Mouse (Mus musculus): ENCODE results near the gene Tia1.

Tia1 gene

DNA sequence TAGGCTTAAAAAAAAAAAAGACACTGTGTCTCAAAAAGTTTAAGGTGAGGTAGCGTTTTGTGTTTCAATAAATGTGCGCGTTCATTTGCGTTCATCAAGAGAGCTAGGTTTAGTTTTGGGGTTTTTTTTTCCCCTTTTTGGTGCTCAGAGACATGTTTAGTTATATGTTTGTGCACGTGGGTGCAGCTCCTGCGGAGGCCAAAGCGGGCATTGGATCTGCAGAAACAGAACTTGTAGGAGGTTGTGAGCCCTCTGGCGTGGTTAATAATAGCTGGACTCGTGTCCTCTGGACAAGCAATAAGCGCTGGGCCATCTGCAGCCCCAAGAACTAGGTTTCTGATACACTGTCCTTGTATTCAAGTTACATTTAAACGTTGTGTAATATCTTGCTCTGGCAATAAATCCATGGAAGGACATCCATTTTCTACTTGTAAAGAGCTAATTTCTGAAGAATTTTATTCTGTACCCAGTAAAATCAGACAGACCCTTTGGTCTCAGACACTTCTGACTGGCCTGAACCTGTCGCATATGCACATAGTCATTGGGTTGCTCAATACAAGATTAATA, 32.0 kb upstream of the Tia1 start:
- TF ChIP-seq GATA4 (IDR thresholded peaks at IDR 0.05; ENCODE audit: insufficient replicate concordance, low read length), result no peak

DNA sequence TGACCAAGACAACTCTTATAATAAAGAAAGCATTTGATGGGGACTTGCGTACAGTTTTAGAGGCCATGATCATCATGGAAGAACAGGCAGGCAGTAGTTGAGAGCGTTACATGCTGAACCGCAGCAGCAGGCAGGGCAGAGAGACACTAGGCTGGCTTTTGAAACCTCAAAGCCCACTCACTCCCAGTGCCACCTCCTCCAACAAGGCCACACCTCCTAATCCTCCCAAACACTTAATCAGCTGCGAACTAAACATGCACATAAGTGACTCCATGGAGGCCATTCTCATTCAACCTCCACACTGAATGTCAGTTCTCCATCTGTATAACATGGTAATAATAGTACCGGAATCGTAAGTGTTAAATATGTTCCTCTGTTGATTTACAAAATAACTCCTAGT, 30.5 kb upstream of the Tia1 start:
- TF ChIP-seq GATA4 (IDR thresholded peaks at IDR 0.05; ENCODE audit: insufficient replicate concordance, low read length), result no peak

DNA sequence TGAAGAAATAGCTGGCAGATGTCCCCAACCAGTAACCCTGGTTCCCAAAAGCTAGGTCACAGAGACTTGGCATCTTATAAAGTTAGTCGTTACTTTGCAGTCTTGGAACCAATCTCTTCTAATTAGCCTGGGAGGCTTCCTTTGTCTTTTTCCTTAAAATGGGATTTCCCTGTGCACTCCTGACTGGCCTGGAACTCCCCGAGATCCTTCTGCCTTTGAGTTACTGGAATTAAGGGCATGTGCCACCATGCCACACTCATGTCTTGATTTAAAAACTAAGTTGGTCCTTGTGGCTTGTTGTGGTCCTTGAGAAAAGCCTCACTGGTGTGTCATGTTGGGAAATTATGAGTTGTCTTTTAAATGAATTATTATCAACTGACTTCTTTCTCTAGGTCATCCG, 25.7 kb upstream of the Tia1 start:
- TF ChIP-seq GATA4 (IDR thresholded peaks at IDR 0.05; ENCODE audit: insufficient replicate concordance, low read length), result no peak

DNA sequence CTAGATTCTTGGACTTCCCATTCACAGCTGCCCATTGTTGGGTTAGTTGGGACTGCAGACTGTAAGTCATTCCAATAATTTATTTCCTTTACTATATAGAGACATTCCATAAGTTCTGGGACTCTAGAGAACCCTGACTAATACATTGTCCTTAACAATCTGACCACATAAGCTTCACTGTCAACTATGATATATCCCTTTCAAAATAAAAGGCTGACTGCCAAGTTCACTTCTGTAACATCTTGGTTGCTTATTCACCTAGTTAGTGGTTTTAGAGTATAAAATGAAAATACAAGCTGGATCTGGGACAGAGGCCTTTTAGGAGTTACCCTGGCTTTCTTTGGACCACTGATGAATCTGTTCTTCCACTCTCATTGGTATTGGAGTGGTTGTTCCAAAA, 21.5 kb upstream of the Tia1 start:
- TF ChIP-seq GATA4 (IDR thresholded peaks at IDR 0.05; ENCODE audit: insufficient replicate concordance, low read length), result no peak

DNA sequence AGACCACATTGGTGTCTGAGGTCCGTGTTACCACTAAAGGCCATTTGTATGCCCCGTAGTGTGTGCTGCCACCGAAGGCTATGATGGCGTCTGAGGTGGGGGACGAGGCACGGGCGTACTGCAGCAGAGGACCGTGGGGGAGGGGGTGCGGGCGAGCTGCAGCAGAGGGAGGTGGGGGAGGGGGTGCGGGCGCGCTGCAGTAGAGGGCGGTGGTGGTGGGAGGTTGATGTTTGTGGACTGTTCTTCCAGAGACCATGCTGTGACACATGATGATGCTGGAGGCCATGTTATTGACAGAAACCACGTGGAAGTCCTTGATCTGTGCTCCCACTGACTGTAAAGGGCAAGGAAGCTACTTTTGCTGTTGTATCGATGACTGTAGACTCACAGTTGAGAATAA, 20.6 kb upstream of the Tia1 start:
- no peak for TF ChIP-seq GATA4 (IDR thresholded peaks at IDR 0.05; ENCODE audit: insufficient replicate concordance, low read length)

DNA sequence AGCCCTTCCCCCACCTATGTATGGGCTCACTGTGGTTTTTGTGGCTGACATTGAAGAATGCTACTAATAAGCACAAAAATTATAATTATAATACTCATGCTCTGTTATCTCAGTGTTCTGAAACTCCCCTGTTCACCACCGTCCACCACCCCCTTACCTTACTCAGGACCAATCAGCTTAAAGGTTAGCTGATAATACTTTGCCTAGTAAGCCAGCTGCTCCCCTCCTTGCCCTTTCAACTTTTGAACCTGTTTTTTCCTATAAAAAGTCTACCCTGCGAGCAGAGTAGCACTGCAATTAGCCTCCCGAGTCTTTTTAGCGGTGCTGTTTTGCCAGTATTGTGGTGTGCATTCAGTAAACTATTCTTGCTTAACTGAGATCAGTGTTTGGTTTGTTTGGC, 19.3 kb upstream of the Tia1 start:
- peak; percentile 38; the same call in 1 of the 2 replicates for TF ChIP-seq GATA4 (IDR thresholded peaks at IDR 0.05; ENCODE audit: insufficient replicate concordance, low read length)

DNA sequence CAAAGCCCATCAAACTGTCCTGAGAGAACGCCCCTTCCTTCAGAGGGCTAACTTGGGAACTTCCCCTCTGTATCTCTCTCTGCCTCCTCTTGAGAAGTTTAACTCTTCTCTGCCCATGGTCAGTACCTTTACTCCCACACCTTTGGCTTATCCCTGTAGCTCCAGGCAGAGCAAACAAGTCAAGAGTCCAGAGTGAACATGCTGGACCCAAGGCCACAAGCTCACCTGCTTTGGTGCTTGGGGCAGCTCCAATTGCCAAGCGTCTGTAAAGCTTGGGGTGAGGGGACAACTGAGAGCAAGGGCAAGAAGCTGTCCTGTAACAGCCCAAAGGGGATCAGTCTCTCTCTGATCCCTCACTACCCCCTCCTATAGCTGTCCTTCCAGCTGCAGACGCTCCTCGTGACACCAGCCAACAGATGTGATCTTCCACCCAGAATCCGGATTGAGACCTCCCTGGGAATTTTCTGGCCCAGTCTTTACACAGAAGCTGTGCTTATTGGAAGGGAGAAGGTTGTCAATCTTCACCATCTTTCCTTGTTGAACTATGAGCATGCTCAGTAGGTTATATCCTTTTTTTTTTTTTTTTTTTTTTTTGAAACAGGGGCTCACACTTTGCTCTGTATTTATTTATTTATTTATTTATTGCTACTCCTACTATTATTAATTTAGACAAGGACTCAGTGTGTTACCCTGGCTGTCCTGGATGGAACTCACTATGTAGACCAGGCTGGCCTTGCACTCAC, 18.5 kb upstream of the Tia1 start:
- no peak for TF ChIP-seq GATA4 (IDR thresholded peaks at IDR 0.05; ENCODE audit: insufficient replicate concordance, low read length)

DNA sequence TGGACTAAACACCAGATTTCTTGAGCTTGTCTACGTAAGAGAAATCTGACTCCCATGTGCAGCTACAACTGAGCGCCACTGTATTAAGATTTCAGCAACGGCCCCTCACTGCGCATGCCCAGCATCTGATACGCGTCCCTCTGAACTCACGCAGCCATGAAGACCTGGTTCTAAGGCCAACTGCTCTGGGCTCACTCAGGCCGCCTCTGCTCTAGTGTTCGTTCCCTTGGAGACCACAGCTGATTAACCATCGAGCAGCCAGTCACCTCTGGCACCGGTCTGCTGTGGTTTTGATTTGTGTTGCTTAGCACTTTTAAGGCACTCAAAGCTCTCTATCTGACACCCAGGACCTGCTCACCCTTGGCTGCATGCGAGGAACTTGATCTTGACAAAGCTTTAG, 16.7 kb upstream of the Tia1 start:
- no peak for TF ChIP-seq GATA4 (IDR thresholded peaks at IDR 0.05; ENCODE audit: insufficient replicate concordance, low read length)

DNA sequence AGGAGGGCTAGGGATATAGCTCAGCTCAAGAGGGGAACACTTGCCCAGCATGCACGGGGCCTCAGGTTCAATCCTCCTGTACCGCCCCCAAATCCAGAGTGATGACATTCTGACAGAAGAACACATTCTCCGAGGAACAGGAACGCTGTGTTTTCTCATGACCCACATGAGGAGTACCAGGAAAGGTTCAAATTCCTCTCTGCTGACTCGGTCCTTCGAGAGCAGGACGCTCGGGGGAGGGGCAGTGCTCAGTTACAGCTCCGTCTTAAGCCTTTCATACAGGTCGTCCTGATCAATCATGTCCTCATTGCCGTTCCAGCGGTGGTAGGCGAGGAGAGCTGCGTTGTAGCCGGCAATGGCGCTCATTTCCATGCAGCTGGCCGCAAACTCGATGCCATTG, 15.6 kb upstream of the Tia1 start:
- no peak for TF ChIP-seq GATA4 (IDR thresholded peaks at IDR 0.05; ENCODE audit: insufficient replicate concordance, low read length)

DNA sequence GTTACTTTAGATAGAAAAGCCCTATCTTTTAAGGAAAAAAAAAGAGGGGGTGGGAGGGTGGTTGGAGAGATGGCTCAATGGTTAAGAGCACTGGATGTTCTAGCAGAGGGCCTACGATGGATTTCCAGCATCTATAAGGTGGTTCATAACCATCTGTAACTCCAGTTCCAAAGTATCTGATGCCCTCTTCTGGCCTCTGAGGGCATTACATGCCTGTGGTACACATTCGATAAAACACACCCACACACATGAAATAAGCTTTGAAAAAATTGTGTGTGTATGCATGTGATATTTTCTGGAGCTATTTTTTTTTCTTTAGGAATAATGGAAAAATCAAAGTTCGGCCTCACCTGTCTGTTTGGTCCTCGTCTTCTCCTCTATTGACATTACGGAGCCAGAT, 12.7 kb upstream of the Tia1 start:
- no peak for TF ChIP-seq GATA4 (IDR thresholded peaks at IDR 0.05; ENCODE audit: insufficient replicate concordance, low read length)

DNA sequence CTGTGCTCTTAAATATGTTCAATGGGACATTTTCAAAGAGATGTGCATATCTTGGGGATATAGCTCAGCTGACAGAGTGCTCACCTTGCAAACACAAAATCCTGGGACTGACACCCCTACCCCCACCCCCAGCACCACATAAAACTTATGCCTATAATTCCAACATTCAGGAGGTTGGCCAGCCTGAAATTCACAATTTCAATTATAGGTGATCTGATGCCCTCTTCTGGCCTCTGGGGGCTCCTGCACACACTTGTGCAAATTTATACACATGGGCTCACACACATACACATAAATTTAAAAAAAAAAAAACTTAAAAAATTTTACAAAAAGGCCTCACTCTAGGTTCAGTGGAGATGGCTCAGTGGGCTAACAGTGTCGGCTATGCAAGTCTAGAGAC, 10.8 kb upstream of the Tia1 start:
- no peak for TF ChIP-seq GATA4 (IDR thresholded peaks at IDR 0.05; ENCODE audit: insufficient replicate concordance, low read length)

DNA sequence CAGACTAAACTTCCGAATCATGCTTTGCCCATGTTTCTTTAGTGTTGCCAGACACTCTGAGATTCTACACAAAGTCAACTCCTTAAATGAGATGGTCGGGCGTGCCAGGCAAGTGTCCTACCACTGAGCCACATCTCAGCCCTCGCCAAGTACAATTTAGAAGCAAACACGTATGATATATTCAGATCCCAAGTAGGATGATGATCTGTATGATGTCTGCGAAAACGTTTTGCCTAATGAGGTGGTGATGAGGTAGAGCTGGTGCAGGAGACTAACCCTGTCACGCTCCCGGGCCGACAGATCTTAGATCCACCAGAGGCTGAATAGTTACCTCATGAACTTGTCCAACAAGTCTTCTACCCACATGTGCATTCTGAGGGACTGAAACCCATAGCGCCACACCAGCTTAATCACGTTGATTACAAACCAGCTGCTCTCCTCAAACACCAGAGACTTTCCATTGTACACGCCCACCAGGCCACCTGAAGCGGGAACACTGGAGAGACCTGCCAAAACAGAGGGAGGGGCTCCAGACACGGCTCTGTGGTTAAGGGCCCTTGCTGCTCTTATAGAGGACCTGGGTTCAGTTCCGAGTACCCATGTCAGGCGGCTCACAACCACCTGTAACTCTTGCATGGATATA, 9.8 kb upstream of the Tia1 start:
- TF ChIP-seq GATA4 (IDR thresholded peaks at IDR 0.05; ENCODE audit: insufficient replicate concordance, low read length), result no peak

DNA sequence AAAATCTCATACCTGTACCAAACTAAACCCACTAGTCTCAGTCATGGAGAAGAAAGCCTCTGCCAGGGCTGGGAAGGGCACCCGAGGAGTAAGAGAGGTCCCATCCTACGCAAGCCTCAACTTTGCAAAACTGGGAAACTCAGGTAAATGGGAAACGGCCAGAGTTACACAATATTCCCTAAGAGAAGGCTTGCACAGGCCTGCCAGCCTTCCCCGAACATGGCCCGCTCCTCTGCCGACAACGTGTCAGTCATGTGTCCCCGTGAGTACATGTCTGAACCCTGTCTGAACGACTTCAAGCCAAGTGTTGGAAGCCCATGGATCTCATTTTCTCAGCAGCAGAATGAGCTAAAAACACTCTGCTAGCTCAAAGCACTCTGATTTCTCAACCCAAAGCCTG, 9.0 kb upstream of the Tia1 start:
- TF ChIP-seq GATA4 (IDR thresholded peaks at IDR 0.05; ENCODE audit: insufficient replicate concordance, low read length), result no peak

DNA sequence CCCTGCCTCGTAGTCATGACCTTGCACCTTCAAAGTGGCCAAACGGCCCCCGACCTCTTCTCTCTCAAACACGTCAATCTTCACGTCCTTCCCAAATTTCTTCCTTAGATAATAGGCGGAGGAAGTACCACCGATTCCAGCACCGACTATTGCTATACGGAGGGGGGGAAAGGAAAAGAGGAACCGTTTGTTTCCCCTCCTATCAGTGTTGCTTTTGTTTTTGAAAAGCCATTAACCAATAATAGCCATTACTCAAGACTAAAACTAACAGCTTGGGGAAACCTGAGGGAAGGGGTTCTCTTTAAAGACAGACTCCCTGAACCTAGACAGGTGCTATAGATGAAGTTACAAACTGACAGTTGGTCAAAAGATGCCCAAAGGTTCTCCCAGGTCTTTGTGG, 8.1 kb upstream of the Tia1 start:
- no peak for TF ChIP-seq GATA4 (IDR thresholded peaks at IDR 0.05; ENCODE audit: insufficient replicate concordance, low read length)

DNA sequence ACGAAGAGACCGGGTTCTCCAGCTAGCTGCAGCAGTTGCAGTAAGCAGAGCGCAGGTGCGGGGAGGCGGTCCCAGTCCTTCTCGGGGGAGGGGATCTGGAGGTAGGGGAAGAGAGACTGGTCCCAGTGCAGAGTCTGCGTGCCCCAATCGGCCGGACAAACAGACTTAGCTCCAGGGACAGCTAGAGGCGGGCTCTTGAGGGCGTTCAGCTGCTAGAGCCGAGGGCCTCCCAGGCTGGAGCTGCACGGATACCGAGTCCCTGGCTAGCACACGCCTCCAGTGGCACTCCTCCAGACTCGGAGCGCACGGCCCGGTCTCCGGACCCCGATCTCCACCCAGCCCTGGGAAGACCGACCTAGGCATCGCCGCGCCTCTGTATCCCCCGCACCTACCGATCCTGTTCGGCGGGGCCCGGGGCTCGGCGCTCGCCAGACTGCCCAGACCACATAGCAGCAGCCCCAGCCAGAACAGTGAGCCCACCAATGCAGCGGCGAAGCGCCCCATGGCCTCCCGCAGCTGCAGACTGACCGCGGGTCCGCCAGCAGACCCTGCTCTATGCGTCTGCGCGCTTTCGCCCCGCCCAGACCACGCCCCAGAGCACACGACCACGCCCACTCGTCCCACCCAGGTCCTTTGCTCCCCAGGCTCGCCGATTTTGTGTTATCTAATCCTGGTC, 7.3 kb upstream of the Tia1 start, which contains the start of gene Pcyox1:
TSS of gene Pcyox1 (minus strand) at position 574 of the 676 bp plus-strand sequence.
- peak; percentile 24; the same call in 1 of the 2 replicates for TF ChIP-seq GATA4 (IDR thresholded peaks at IDR 0.05; ENCODE audit: insufficient replicate concordance, low read length)

All from liver, adult (tissue).